Mouse (Mus musculus) midbrain, embryonic 12.5 days (tissue): ENCODE measurements at regions not wholly inside any gene's neighbourhood (a gene's known extent, or its start where the extent isn't known, plus 50 kb on each side); places are given as distances from the start of the nearest gene placed in this dataset.

ENCODE experiments used
- ATAC-seq: fragments of 200-750 bp; cut with Nextera tagmentation; 2 replicates; pipeline ENCODE4 v1.8.0; 2017; ENCODE audit warnings: low read depth, moderate TSS enrichment, moderate library complexity; ENCODE audit not compliant: low FRiP score
- H3K27ac ChIP-seq: fragments of 300-500 bp; sonication (generic); replicated peaks from 2 replicates; pipeline ENCODE4 v1.5.1; 2016; ENCODE audit warnings: mild to moderate bottlenecking
- H3K27me3 ChIP-seq: fragments of 300-500 bp; sonication (generic); 2 replicates; pipeline ENCODE4 v1.6.1; 2016; ENCODE audit warnings: mild to moderate bottlenecking
- H3K36me3 ChIP-seq: fragments of 300-500 bp; sonication (generic); 2 replicates; pipeline ENCODE4 v1.6.1; 2016
- H3K4me1 ChIP-seq: fragments of 300-500 bp; sonication (generic); 2 replicates; pipeline ENCODE4 v1.6.1; 2016
- H3K4me2 ChIP-seq: fragments of 300-500 bp; sonication (generic); replicated peaks from 2 replicates; pipeline ENCODE4 v1.6.1; 2016; ENCODE audit warnings: mild to moderate bottlenecking, moderate library complexity
- H3K4me3 ChIP-seq: fragments of 300-500 bp; sonication (generic); 2 replicates; pipeline ENCODE4 v1.5.1; 2016; ENCODE audit warnings: mild to moderate bottlenecking
- H3K9ac ChIP-seq: fragments of 300-500 bp; sonication (generic); replicated peaks from 2 replicates; pipeline ENCODE4 v1.6.1; 2016; ENCODE audit warnings: mild to moderate bottlenecking, moderate library complexity
- H3K9me3 ChIP-seq: fragments of 300-500 bp; sonication (generic); 2 replicates; pipeline ENCODE4 v1.6.1; 2016; ENCODE audit warnings: mild to moderate bottlenecking
- WGBS: fragments of 180-500 bp; shearing (Covaris S2); methylation state at CpG from one replicate; pipeline ENCODE4 v1.1.7; 2016; 5-methylcytosine and 5-hydroxymethylcytosine counted together

GRCm38 (mm10) chr7:64040026-64040737 lies 101.5 kb upstream of the Klf13 start:
- H3K9ac ChIP-seq = no peak overlapping the region
- no peak overlapping the region for H3K27ac ChIP-seq
- H3K4me3 ChIP-seq = no peak overlapping the region
- H3K9me3 ChIP-seq = no peaks in the 10 kb centered on the region
- no peak overlapping the region for H3K4me2 ChIP-seq
- WGBS = 62% methylated on average over 7 of the region's 7 CpGs
- H3K27me3 ChIP-seq = no peaks in the 10 kb centered on the region
- H3K4me1 ChIP-seq = no peaks in the 10 kb centered on the region
- H3K36me3 ChIP-seq = no peaks in the 10 kb centered on the region
- ATAC-seq = no peak

GRCm38 (mm10) chr7:64037701-64038231 lies 99.1 kb upstream of the Klf13 start:
- no peak overlapping the region for H3K4me3 ChIP-seq
- H3K9me3 ChIP-seq = no peaks in the 10 kb centered on the region
- ATAC-seq = no peak
- WGBS = 90% methylated on average over 8 of the region's 8 CpGs
- H3K9ac ChIP-seq = no peak overlapping the region
- no peaks in the 10 kb centered on the region for H3K36me3 ChIP-seq
- no peaks in the 10 kb centered on the region for H3K27me3 ChIP-seq
- H3K4me2 ChIP-seq = no peak overlapping the region
- H3K4me1 ChIP-seq = no peaks in the 10 kb centered on the region
- no peak overlapping the region for H3K27ac ChIP-seq

GRCm38 (mm10) chr7:64036154-64036553 lies 97.4 kb upstream of the Klf13 start:
- no peaks in the 10 kb centered on the region for H3K27me3 ChIP-seq
- no peaks in the 10 kb centered on the region for H3K4me1 ChIP-seq
- H3K4me3 ChIP-seq = no peak overlapping the region
- H3K9ac ChIP-seq = no peak overlapping the region
- H3K27ac ChIP-seq = no peak overlapping the region
- H3K36me3 ChIP-seq = no peaks in the 10 kb centered on the region
- H3K4me2 ChIP-seq = no peak overlapping the region
- 89% methylated on average over 7 of the region's 7 CpGs for WGBS
- H3K9me3 ChIP-seq = no peaks in the 10 kb centered on the region
- ATAC-seq = no peak

DNA sequence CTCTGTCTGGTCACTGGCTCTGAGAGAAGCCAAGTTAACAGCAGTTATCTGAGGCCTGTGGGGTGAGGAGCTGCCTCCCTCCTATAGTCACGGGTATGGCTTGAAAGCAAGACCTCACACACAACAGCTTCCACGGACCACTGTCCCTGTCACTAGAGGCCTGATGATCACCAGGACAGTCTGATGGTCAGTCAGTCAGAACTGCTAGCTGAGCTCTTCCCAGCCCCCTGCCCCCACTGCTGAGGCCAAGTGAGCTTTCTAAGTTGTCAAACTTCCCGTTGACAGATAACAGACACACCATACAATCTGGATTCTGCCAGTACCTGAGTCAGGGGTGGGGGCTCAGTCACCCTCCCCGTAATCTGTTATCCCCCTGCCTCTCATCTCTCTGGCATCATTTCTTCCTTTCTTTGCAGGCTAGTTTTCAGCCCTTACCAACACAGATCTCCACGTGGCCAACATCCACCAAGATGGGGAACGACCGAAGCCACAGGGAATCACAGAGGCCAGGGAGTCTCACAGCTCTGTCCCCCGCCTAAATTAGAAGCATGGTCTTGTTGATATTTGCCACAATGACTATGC lies 96.4 kb upstream of the Klf13 start:
- Histone ChIP-seq H3K27me3 (no peaks in the 10 kb centered on the region), H3K9ac (no peak overlapping the region), H3K4me3 (no peak overlapping the region), H3K36me3 (no peaks in the 10 kb centered on the region), H3K4me2 (no peak overlapping the region), H3K9me3 (no peaks in the 10 kb centered on the region), H3K27ac (no peak overlapping the region), H3K4me1 (no peaks in the 10 kb centered on the region)
- 81% methylated on average over 8 of the region's 8 CpGs for WGBS
- ATAC-seq = no peak

DNA sequence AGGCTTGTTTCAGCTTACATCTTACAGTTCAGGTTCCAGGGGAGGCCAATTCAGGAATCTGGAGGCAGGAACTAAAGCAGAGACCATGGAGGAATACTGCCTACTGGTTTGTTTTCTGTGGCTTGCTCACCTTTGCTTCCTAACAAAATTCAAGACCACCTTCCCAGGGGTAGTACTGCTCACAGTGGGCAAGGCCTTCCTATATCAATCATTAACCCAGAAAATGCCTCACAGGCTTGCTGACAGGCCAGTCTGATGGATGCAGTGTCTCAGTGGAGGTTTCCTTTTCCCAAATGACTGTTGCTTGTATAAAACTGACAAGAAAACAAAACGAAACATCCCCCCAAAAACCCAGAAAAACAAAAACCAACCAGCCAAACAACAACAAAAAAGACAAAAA lies 95.8 kb upstream of the Klf13 start:
- no peaks in the 10 kb centered on the region for H3K36me3 ChIP-seq
- no peaks in the 10 kb centered on the region for H3K27me3 ChIP-seq
- H3K4me3 ChIP-seq = no peak overlapping the region
- 75% methylated on average over 1 of the region's 1 CpGs for WGBS
- no peak for ATAC-seq
- H3K9ac ChIP-seq = no peak overlapping the region
- H3K4me2 ChIP-seq = no peak overlapping the region
- H3K4me1 ChIP-seq = no peaks in the 10 kb centered on the region
- H3K27ac ChIP-seq = no peak overlapping the region
- no peaks in the 10 kb centered on the region for H3K9me3 ChIP-seq

DNA sequence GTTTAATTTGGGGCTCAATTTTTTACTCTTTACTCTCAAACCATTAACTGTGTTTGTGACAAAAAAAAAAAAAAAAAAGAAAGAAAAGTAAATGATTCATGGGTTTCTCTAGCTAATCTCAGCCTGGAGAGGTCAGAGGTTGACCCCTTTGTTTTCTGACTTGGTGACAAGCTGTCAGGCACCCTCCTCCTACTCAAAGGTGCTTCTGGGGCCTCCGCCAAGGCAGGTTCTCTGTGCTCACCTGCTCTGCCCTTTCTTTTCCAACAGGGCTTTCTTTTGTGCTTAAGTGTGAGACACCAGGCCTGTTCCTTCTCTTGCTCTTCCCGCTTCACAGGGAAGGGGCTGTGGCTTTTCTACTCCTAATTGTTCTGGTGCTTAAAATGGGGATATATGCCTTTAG lies 94.7 kb upstream of the Klf13 start:
- no peak overlapping the region for H3K4me2 ChIP-seq
- H3K9me3 ChIP-seq = 0 out of 2 replicates have a peak, but pooled peaks cover under 1% of the 10 kb centered on the region
- H3K4me3 ChIP-seq = no peak overlapping the region
- H3K36me3 ChIP-seq = no peaks in the 10 kb centered on the region
- H3K4me1 ChIP-seq = no peaks in the 10 kb centered on the region
- ATAC-seq = no peak
- H3K27me3 ChIP-seq = no peaks in the 10 kb centered on the region
- H3K9ac ChIP-seq = no peak overlapping the region
- no peak overlapping the region for H3K27ac ChIP-seq
- 73% methylated on average over 2 of the region's 2 CpGs for WGBS

GRCm38 (mm10) chr7:64032921-64033354 lies 94.2 kb upstream of the Klf13 start:
- ATAC-seq = no peak
- 87% methylated on average over 9 of the region's 9 CpGs for WGBS
- H3K36me3 ChIP-seq = no peaks in the 10 kb centered on the region
- H3K4me2 ChIP-seq = no peak overlapping the region
- H3K4me3 ChIP-seq = no peak overlapping the region
- no peak overlapping the region for H3K9ac ChIP-seq
- no peaks in the 10 kb centered on the region for H3K27me3 ChIP-seq
- H3K27ac ChIP-seq = no peak overlapping the region
- 0 out of 2 replicates have a peak, but pooled peaks cover 5% of the 10 kb centered on the region for H3K9me3 ChIP-seq
- no peaks in the 10 kb centered on the region for H3K4me1 ChIP-seq

DNA sequence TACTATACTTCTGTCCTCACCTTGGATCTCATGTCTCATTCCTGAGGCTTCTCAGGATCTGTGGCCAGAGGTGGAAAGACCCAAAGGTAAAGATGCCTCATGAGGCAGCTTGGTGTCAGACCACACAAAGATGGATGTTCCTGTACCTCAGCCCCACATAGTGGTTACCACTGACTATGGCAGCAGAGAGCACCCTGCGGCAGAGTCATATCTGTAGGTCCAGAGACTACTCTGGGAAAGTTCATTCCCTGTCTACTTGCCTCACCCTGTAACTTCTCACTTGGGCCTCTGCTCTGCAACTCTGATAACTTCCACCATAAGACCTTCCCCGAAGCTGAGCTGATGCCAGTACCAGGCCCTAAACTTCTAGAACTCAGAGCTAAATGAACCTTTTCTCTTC lies 91.9 kb upstream of the Klf13 start:
- ATAC-seq = no peak
- Histone ChIP-seq H3K27ac (no peak overlapping the region), H3K9me3 (0 out of 2 replicates have a peak, but pooled peaks cover 5% of the 10 kb centered on the region), H3K27me3 (no peaks in the 10 kb centered on the region), H3K9ac (no peak overlapping the region), H3K4me3 (no peak overlapping the region), H3K36me3 (no peaks in the 10 kb centered on the region), H3K4me1 (no peaks in the 10 kb centered on the region), H3K4me2 (no peak overlapping the region)
- 91% methylated on average over 2 of the region's 2 CpGs for WGBS

GRCm38 (mm10) chr7:64027100-64027499 lies 88.4 kb upstream of the Klf13 start:
- ATAC-seq = no peak
- 0 out of 2 replicates have a peak, but pooled peaks cover 5% of the 10 kb centered on the region for H3K9me3 ChIP-seq
- H3K27ac ChIP-seq = no peak overlapping the region
- no peaks in the 10 kb centered on the region for H3K27me3 ChIP-seq
- H3K9ac ChIP-seq = no peak overlapping the region
- H3K4me1 ChIP-seq = no peaks in the 10 kb centered on the region
- 88% methylated on average over 7 of the region's 7 CpGs for WGBS
- H3K36me3 ChIP-seq = no peaks in the 10 kb centered on the region
- no peak overlapping the region for H3K4me3 ChIP-seq
- no peak overlapping the region for H3K4me2 ChIP-seq

- H3K27me3 ChIP-seq = no peaks in the 10 kb centered on the region
- WGBS = 78% methylated on average over 2 of the region's 2 CpGs
- H3K27ac ChIP-seq = no peak overlapping the region
- H3K4me3 ChIP-seq = no peak overlapping the region
- H3K4me2 ChIP-seq = no peak overlapping the region
- ATAC-seq = no peak
- no peak overlapping the region for H3K9ac ChIP-seq
- H3K9me3 ChIP-seq = 0 out of 2 replicates have a peak, but pooled peaks cover 5% of the 10 kb centered on the region
- peaks cover 6% of the 10 kb centered on the region for H3K4me1 ChIP-seq
- H3K36me3 ChIP-seq = no peaks in the 10 kb centered on the region
Measured at GRCm38 (mm10) chr7:64025155-64025554, 86.4 kb upstream of the Klf13 start.

- WGBS = 84% methylated on average over 4 of the region's 4 CpGs
Measured at GRCm38 (mm10) chr7:64024253-64024652, 85.5 kb upstream of the Klf13 start.

GRCm38 (mm10) chr7:64022711-64023468 lies 84.2 kb upstream of the Klf13 start:
- peaks cover 6% of the 10 kb centered on the region for H3K4me1 ChIP-seq
- no peak overlapping the region for H3K9ac ChIP-seq
- no peak overlapping the region for H3K4me3 ChIP-seq
- no peak overlapping the region for H3K27ac ChIP-seq
- H3K9me3 ChIP-seq = no peaks in the 10 kb centered on the region
- ATAC-seq = no peak
- no peak overlapping the region for H3K4me2 ChIP-seq
- 74% methylated on average over 7 of the region's 7 CpGs for WGBS
- no peaks in the 10 kb centered on the region for H3K36me3 ChIP-seq
- H3K27me3 ChIP-seq = no peaks in the 10 kb centered on the region

More at GRCm38 (mm10) chr7:64024253-64024652, 85.5 kb upstream of the Klf13 start:
- H3K4me3 ChIP-seq = no peak overlapping the region
- ATAC-seq = no peak
- no peak overlapping the region for H3K27ac ChIP-seq
- 0 out of 2 replicates have a peak, but pooled peaks cover 5% of the 10 kb centered on the region for H3K9me3 ChIP-seq
- H3K4me2 ChIP-seq = no peak overlapping the region
- no peak overlapping the region for H3K9ac ChIP-seq
- no peaks in the 10 kb centered on the region for H3K27me3 ChIP-seq
- H3K36me3 ChIP-seq = no peaks in the 10 kb centered on the region
- peaks cover 6% of the 10 kb centered on the region for H3K4me1 ChIP-seq
